Mouse (Mus musculus) layer of hippocampus, adult 8-10 months (tissue): Measurements from ENCODE around the gene Hist4h4. TPM values are rescaled to one million over a fixed set of nuclear protein-coding genes. Genes with fewer than 3 reads are reported as not detected.
A peak's percentile ranks its signal among the peaks of the same experiment; 100 is the strongest.
"Not testable (repeated sequence)": the region's sequence is repeated elsewhere in the genome, so short reads cannot be mapped to it uniquely, and the experiment has no call there.

Experiments used
- DNase-seq, 2 experiments: peaks; one replicate each; pipeline ENCODE4 v3.0.0; 2022; ENCODE audit warnings: low spot score in 2 of 2
- total RNA-seq, 4 experiments: library from RNA; stranded (reverse); gene quantifications; 2 replicates each; pipeline ENCODE4 v1.2.4; 2022

The Hist4h4 gene
- total RNA-seq, 4 experiments from 2014 or later = 9.3 to 12.4 (median 10.3) TPM

- DNase-seq = no peak
Measured at GRCm38 (mm10) chr6:136815381-136815780, 11.2 kb upstream of the Hist4h4 start.

GRCm38 (mm10) chr6:136813117-136813516 lies 8.9 kb upstream of the Hist4h4 start:
- no peak for DNase-seq

- DNase-seq = no peak
Measured at GRCm38 (mm10) chr6:136811196-136811595, 7.0 kb upstream of the Hist4h4 start.

- no peak for DNase-seq
Measured at GRCm38 (mm10) chr6:136809673-136810072, 5.5 kb upstream of the Hist4h4 start.

DNA sequence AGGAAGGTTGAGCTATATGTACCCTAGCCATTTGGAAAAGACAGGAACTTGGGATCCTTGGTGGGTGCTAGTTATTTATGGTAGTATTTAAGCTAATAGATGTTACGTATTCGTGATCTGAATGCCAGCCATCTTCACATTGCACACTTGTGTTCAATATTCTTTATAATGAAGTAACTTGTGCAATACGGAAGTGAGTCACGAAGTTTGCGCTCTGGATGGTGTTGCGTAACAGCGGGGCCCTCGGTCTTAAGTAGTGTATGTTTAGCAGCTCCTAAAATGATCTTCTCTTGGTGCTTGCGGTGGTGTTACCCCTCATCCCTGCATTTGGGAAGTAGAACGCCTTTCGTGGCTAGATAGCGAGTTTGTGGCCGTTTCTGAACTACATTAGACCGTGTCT lies 4.9 kb upstream of the Hist4h4 start:
- DNase-seq = no peak

GRCm38 (mm10) chr6:136808631-136809046 lies 4.4 kb upstream of the Hist4h4 start:
- no peak for DNase-seq

DNA sequence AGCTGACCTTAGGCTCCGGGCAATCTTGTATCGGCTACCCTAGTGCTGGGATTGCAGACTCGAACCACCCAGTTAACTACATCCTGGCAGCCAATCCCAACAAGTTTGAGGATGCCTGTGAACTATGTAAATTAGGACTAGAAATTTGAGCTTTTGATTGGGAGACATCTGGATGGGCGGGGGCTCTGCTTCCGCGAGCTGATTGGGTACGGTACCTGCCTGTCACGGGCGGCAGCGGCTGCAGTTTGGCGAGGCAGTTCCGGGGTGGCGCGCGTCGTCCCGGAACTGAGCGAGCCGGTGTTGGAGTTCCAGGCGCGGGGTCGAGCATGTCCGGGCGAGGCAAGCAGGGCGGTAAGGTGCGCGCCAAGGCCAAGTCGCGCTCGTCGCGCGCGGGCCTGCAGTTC lies 3.8 kb upstream of the Hist4h4 start, which contains the start of gene H2afj:
TSS of gene H2afj (plus strand) at position 231 of the 404 bp plus-strand sequence.
- DNase-seq = peak; percentile 97 to 99

DNA sequence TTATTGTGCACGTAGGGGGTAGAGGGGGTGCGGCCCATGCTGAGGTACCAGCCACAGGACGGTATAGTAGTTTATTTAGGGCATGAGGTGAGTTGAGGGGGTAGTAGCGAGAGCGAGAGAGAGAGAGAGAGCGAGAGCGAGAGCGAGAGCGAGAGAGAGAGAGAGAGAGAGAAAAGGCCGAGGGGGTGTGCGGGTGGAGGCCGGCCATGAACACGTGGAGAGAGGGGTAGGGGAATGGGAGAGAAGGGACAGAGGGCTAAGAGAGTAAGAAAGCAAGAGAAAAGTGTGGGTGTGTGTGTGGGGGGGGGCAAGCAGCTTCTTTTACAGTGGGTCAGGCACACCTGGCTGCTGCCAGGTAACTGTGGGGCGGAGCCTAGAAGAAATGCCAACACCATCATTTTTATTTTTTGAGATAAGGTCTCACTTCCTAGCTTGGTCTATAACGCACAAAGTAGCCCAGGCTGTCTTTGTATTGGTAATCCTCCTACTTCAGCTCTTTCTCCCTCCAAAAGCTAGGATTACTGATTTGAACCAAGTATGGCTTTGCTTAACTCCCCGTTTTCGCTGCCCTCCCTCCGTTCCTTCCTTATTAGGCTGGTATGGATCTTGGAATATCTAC lies 3.3 kb upstream of the Hist4h4 start:
- no peak for DNase-seq

DNA sequence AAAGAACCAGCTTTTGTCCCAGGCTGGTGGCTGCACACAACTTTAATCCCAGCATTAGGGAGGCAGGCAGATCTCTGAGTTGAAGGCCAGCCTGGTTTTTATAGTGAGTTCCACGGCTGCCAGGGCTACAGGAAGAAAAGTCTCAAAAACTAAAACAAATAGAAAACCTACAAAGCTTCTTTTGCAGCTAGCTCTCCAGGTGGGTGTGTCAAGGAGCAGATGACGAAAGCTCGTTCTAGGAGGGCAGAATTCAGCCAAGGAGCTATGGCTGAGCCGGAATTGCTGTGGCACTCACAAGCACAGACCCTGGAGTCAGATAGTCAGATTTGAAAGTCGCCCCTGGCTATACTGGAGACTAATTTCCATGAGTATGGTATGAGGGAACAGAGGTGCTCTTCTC lies 2.6 kb upstream of the Hist4h4 start:
- no peak for DNase-seq

DNA sequence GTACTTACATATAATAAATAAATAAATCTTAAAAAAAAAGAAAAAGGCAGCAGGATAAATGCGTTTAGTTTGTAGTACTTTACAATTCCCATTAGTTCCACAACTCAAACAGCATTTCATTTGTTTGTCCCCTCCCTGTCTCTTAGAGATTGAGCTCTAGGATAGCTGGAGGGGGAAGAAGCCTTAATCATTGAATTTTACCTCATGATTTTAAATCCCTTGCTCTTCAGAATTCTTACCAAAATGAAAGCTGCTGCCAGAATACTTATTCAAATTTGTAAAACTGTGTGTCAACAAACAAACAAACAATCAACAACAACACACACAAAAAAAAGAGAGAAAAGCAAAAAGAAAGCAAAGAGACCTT lies 1.2 kb upstream of the Hist4h4 start:
- no peak for DNase-seq

DNA sequence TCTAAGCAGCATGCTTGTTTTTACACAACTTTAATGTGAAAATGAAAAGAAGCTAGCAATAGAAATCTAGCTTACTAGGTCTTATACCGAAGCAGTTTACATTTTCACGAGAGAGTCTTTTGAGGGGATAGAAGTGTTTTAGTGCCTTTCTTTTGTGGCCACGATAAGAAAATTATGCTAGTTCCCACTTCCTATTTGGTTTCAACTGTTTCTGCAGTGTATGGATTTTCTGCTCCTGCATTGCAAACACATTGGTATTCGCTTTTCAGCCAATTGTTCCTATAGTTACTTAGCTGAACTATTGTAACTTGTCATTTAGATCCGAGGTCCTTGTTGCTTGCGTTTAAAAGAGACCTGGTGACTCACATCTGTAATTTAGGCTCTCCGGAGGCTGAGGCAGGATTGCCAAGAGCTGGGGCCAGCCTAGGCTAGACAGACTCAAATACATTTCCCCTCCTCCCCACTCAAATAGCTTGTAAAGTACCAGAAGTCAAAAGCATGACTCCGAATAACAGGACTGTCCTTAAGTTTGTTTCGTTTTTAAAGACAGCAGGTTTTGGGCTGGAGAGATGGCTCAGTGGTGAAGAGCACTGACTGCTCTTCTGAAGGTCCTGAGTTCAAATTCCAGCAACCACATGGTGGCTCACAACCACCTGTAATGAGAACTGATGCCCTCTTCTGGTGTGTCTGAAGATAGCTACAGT lies 642 bp upstream of the Hist4h4 start:
- no peak for DNase-seq

DNA sequence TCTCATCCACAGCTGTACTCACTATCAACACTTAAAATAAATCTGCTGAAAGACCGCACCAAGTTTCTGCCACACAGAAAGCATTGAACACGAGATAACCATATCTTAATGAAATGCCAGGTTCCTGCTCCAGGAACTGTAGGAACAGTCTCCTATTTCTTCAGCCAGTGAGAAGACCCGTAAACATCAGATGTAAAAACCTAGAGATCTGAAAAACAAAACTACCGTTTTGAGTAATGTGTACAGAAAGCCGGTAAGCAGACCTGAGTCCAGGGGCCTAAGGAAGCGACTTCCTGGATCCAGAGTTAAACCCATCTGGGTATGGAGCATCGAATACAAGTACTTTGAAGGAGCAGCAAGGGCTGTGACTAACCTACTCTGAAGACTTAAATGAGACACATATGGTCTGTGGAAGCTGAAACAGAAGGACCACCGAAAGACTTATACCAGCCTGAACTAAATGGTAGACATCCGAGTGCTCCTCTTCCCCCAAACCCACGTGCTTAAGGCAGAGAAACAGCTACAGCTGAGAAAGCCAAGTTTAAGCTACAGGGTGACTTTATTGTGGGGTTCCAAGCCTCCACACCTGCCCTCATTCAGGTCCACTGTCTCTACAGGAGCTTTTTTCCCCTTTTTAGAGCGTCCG lies 999 bp downstream of the Hist4h4 start:
- no peak for DNase-seq

GRCm38 (mm10) chr6:136801274-136801673 lies 2.9 kb downstream of the Hist4h4 start:
- DNase-seq = no peak

DNA sequence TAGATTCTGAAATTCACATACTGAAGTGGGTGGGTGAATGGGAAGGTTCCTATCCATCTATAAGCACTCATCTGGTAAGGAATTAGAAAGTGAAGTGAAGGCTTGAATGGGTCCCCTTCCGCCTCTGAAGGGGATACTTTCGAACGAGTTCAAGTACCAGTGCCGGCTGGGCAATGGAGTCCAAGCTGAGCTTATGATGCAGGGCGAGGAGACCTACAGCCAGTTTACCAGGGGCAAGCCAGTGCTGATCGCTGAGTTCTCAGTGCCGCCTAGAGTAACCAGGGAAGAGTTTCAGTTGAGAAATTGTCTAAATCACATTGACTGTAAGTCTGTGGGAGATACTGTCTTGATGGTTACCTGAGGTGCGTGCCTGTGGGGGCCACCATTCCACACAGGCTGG lies 3.5 kb downstream of the Hist4h4 start:
- no peak for DNase-seq

DNA sequence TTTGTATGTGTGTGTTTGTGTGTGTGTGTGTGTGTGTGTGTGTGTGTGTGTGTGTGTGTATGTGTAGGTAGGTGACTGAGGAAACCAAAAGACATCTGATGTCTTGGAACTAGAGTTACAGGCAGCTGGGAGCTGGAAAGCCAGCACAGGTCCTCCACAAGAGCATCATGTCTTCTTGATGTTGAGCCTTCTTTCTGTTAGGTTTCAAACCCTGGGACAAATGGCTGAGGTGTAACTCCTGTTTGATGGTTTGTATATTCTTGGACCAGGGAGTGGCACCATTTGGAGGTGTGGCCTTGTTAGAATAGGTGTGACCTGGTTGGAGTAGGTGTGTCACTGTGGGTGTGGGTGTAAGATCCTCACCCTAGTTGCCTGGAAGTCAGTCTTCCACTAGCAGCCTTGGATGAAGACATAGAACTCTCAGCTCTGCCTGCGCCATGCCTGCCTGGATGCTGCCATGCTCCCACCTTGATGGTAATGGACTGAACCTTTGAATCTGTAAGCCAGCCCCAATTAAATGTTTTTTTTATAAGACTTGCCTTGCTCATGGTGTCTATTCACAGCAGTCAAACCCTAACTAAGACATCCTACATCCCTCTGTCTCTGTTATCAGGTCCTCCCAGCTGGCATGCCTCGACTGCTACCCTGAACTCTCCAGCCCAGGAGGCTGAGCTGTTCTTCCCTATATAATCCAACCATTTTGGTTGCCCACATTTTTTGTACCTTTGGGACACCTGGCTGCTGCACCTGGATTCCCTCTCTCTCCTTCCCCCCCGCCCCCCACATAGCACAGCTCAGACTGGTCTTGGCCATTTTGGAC lies 6.1 kb downstream of the Hist4h4 start:
- not testable (repeated sequence) for DNase-seq

GRCm38 (mm10) chr6:136795850-136796249 lies 8.4 kb downstream of the Hist4h4 start:
- DNase-seq = no peak

- DNase-seq = no peak
Measured at GRCm38 (mm10) chr6:136795110-136795509, 9.1 kb downstream of the Hist4h4 start.

GRCm38 (mm10) chr6:136793831-136794525 lies 10.2 kb downstream of the Hist4h4 start:
- no peak for DNase-seq

- DNase-seq = no peak
Measured at GRCm38 (mm10) chr6:136792884-136793758, 11.1 kb downstream of the Hist4h4 start.

GRCm38 (mm10) chr6:136789391-136789971 lies 14.7 kb downstream of the Hist4h4 start:
- no peak for DNase-seq
